Mouse (Mus musculus) liver, postnatal 0 days (tissue): ENCODE measurements around the gene Atp6v1f. TPM values are rescaled to one million over a fixed set of nuclear protein-coding genes. Genes with fewer than 3 reads are reported as not detected.

Experiments
- ATAC-seq: fragments of 200-750 bp; cut with Nextera tagmentation; 2 replicates; pipeline ENCODE4 v1.8.0; 2017; ENCODE audit warnings: mild to moderate bottlenecking, moderate library complexity
- DNase-seq: peaks from one replicate; pipeline ENCODE4 v3.0.0-alpha.2; 2016
- H3K27ac ChIP-seq: fragments of 300-500 bp; sonication (generic); 2 replicates; pipeline ENCODE4 v1.5.1; 2014; ENCODE audit warnings: antibody characterized with exemption, moderate library complexity, mild to moderate bottlenecking, low read depth
- H3K27me3 ChIP-seq: fragments of 300-500 bp; sonication (generic); 2 replicates; pipeline ENCODE4 v1.6.1; 2014; ENCODE audit warnings: low read length, control low read depth, mixed read lengths; ENCODE audit not compliant: insufficient read depth
- H3K36me3 ChIP-seq: fragments of 300-500 bp; sonication (generic); replicated peaks from 2 replicates; pipeline ENCODE4 v1.6.1; 2014; ENCODE audit warnings: mild to moderate bottlenecking, control low read depth, low read length, moderate library complexity, mixed read lengths; ENCODE audit not compliant: insufficient read depth
- H3K4me1 ChIP-seq: fragments of 300-500 bp; sonication (generic); 2 replicates; pipeline ENCODE4 v1.6.1; 2014; ENCODE audit warnings: antibody characterized with exemption, mild to moderate bottlenecking, control low read depth; ENCODE audit not compliant: insufficient read depth
- H3K4me2 ChIP-seq: fragments of 300-500 bp; sonication (generic); 2 replicates; pipeline ENCODE4 v1.6.1; 2014; ENCODE audit warnings: low read depth, mild to moderate bottlenecking, low read length, moderate library complexity, mixed read lengths
- H3K4me3 ChIP-seq: fragments of 300-500 bp; sonication (generic); 2 replicates; pipeline ENCODE4 v1.5.1; 2014; ENCODE audit warnings: low read depth, low read length
- H3K9ac ChIP-seq: fragments of 300-500 bp; sonication (generic); replicated peaks from 2 replicates; pipeline ENCODE4 v1.6.1; 2014; ENCODE audit warnings: mild to moderate bottlenecking, moderate library complexity
- H3K9me3 ChIP-seq: fragments of 300-500 bp; sonication (generic); 2 replicates; pipeline ENCODE4 v1.6.1; 2016; ENCODE audit warnings: mild to moderate bottlenecking, control low read depth, low read length, mixed read lengths
- CTCF ChIP-seq: sonication (generic); IDR thresholded peaks from 2 replicates; pipeline ENCODE4 v1.5.1; 2016; ENCODE audit warnings: antibody characterized with exemption, low read depth
- EP300 ChIP-seq: IDR thresholded peaks from 2 replicates; pipeline ENCODE4 v1.6.1; 2016; ENCODE audit warnings: antibody characterized with exemption, low read depth, mild to moderate bottlenecking
- WGBS: fragments of 180-500 bp; shearing (Covaris S2); extraction: QIAGEN DNeasy Blood & Tissue Kit; methylation state at CpG from one replicate; pipeline ENCODE4 v1.1.7; 2014; ENCODE audit not compliant: insufficient replicate concordance; 5-methylcytosine and 5-hydroxymethylcytosine counted together
- polyA plus RNA-seq: library from polyadenylated mRNA; unstranded; fragments of >200 nt; fragmentation: Nextera tagmentation; extraction: Ambion mirVana; gene quantifications from 2 replicates; pipeline ENCODE4 v1.2.1, GENCODE M21; 2015

Atp6v1f gene
- 165 and 170 TPM in 2 replicates for polyA plus RNA-seq

- H3K4me3 ChIP-seq = peak within 1 kb of the TSS; percentile 63
- peak within 1 kb of the TSS; percentile 82 for H3K27ac ChIP-seq
- peak; percentile 96 for DNase-seq
- ATAC-seq = peak; percentile 94
- TF ChIP-seq CTCF = no peak
- no peak; the same call in 1 of the 2 replicates for TF ChIP-seq EP300
- peak within 1 kb of the TSS; percentile 75 for H3K4me2 ChIP-seq
- no peaks in the 10 kb centered on the region for H3K9me3 ChIP-seq
- H3K9ac ChIP-seq = peak within 1 kb of the TSS; percentile 69
- 1% methylated on average over 39 of the region's 39 CpGs for WGBS
- peaks cover 12% of the 10 kb centered on the region for H3K4me1 ChIP-seq
- no peaks in the 10 kb centered on the region for H3K27me3 ChIP-seq
- peaks cover 11% of the 10 kb centered on the region for H3K36me3 ChIP-seq
Measured at GRCm38 (mm10) chr6:29467583-29468354, at the start of gene Atp6v1f. Atp6v1f (plus strand) TSS chr6:29467718.

DNA sequence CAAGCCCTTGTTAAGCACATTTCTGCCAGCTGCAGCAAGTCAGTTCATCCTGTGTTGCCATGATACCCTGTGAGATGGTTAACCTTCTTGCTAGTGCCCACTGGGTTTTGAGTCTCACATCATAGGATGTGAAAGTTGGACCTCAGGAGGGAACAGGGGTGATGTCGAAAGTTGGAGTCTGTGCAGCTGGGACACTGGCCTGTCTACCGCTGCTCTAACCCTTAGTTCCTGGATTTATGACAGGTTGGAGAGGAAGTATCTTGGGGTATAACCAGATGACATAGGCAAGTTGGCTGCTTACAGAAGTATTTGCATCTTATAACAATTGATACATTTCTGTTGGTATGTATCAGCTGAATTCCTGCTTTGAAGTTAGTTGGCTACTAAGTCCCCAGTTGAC lies 46.9 kb upstream of the Atp6v1f start:
- Histone ChIP-seq H3K4me1 (no peaks in the 10 kb centered on the region), H3K4me2 (no peak overlapping the region), H3K9ac (no peak overlapping the region), H3K27ac (no peak overlapping the region), H3K36me3 (no peaks in the 10 kb centered on the region), H3K27me3 (0 out of 2 replicates have a peak, but pooled peaks cover 3% of the 10 kb centered on the region), H3K4me3 (no peak overlapping the region), H3K9me3 (no peaks in the 10 kb centered on the region)
- no peak for DNase-seq
- TF ChIP-seq CTCF (no peak), EP300 (no peak)
- WGBS = 35% methylated on average over 2 of the region's 2 CpGs
- no peak for ATAC-seq

DNA sequence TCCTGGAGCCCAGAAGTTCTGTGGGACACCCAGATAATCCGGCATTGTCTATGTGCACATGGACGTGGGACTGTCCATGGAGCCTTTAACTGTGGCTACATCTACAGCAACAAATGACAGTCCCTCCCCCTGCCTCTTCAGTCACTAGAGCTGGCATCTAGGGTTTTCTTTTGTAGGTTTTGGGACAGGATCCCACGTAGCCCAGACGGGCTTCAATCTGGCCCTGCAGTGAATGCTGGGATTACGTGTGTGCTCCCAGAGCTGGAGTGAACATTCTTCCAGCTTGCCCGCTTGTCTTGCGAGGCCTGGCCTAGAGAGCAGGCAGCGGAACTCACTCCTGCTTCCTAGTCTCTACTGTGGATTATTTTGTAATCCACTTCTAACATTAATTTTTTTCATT lies 42.4 kb upstream of the Atp6v1f start:
- Histone ChIP-seq H3K4me3 (no peak overlapping the region), H3K9ac (no peak overlapping the region)
- TF ChIP-seq CTCF (no peak), EP300 (no peak)

DNA sequence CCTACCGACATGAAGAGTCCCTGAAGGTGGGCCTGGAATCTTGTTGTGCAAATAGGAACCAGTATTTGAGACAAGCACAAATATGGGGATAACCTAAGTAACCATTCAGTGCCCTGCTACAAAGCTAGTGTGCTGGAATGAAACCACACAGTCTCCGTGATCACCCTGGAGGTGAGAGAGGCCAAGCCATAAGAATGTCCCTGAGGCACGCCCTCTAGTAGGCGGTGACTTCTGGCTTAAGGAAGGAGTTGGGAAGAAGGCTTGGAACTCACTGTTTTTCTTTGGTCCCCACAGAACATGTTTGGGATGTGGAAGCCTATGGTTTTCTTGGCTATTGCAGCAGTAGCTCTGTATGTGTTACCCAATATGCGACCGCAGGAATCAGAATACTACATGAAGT lies 41.2 kb upstream of the Atp6v1f start:
- Histone ChIP-seq H3K9me3 (no peaks in the 10 kb centered on the region), H3K4me2 (no peak overlapping the region), H3K27me3 (peaks cover 7% of the 10 kb centered on the region), H3K4me3 (no peak overlapping the region), H3K9ac (no peak overlapping the region), H3K36me3 (no peaks in the 10 kb centered on the region), H3K27ac (no peak overlapping the region), H3K4me1 (no peaks in the 10 kb centered on the region)
- TF ChIP-seq CTCF (no peak), EP300 (no peak)
- DNase-seq (no peak), ATAC-seq (no peak)
- WGBS = 75% methylated on average over 6 of the region's 6 CpGs

More for the DNA sequence above, 42.4 kb upstream of the Atp6v1f start:
- Histone ChIP-seq H3K9me3 (no peaks in the 10 kb centered on the region), H3K36me3 (no peaks in the 10 kb centered on the region), H3K27ac (no peak overlapping the region), H3K27me3 (no peaks in the 10 kb centered on the region), H3K4me2 (no peak overlapping the region), H3K4me1 (no peaks in the 10 kb centered on the region)
- DNase-seq (no peak), ATAC-seq (no peak)
- WGBS = 80% methylated on average over 8 of the region's 8 CpGs

- H3K27ac ChIP-seq = no peak overlapping the region
Measured at GRCm38 (mm10) chr6:29428171-29428570, 39.3 kb upstream of the Atp6v1f start.

GRCm38 (mm10) chr6:29430681-29431420 lies 36.7 kb upstream of the Atp6v1f start:
- ATAC-seq (no peak), DNase-seq (no peak)
- Histone ChIP-seq H3K4me3 (no peak overlapping the region), H3K4me2 (no peak overlapping the region), H3K36me3 (no peaks in the 10 kb centered on the region), H3K9me3 (no peaks in the 10 kb centered on the region), H3K4me1 (peaks cover 10% of the 10 kb centered on the region; the same call in 1 of the 2 replicates), H3K27ac (no peak overlapping the region), H3K9ac (no peak overlapping the region), H3K27me3 (peaks cover 52% of the 10 kb centered on the region)
- TF ChIP-seq CTCF (no peak), EP300 (no peak)
- WGBS = 57% methylated on average over 15 of the region's 15 CpGs

More at GRCm38 (mm10) chr6:29428171-29428570, 39.3 kb upstream of the Atp6v1f start:
- Histone ChIP-seq H3K9me3 (no peaks in the 10 kb centered on the region), H3K27me3 (peaks cover 25% of the 10 kb centered on the region), H3K4me1 (no peaks in the 10 kb centered on the region), H3K4me3 (no peak overlapping the region), H3K36me3 (no peaks in the 10 kb centered on the region), H3K9ac (no peak overlapping the region), H3K4me2 (no peak overlapping the region)
- DNase-seq (no peak), ATAC-seq (no peak)
- WGBS = 47% methylated on average over 4 of the region's 4 CpGs
- TF ChIP-seq EP300 = no peak
- TF ChIP-seq CTCF = no peak
